Mouse (Mus musculus) small intestine, adult 2 months (tissue): Measurements from ENCODE around the gene Csmd2. TPM values are rescaled to one million over a fixed set of nuclear protein-coding genes. Genes with fewer than 3 reads are reported as not detected.

Experiments used
- H3K27ac ChIP-seq: fragments of 200-500 bp; 2 replicates; pipeline ENCODE4 v1.5.1; 2012; ENCODE audit warnings: low read depth, low read length, control low read depth, inconsistent platforms; ENCODE audit not compliant: insufficient read depth
- H3K27me3 ChIP-seq: fragments of 200-500 bp; 2 replicates; pipeline ENCODE4 v1.6.1; 2012; ENCODE audit warnings: mild to moderate bottlenecking, moderate library complexity, low read length, inconsistent platforms; ENCODE audit not compliant: control insufficient read depth, insufficient read depth
- H3K36me3 ChIP-seq: fragments of 200-500 bp; 2 replicates; pipeline ENCODE4 v1.6.1; 2012; ENCODE audit warnings: mild to moderate bottlenecking, low read length, control low read depth, inconsistent platforms; ENCODE audit not compliant: control insufficient read depth, insufficient read depth
- H3K4me1 ChIP-seq: fragments of 200-500 bp; 2 replicates; pipeline ENCODE4 v1.6.1; 2012; ENCODE audit warnings: low read length, inconsistent platforms, mixed read lengths; ENCODE audit not compliant: control insufficient read depth, insufficient read depth, insufficient read length
- H3K4me3 ChIP-seq: fragments of 200-500 bp; 2 replicates; pipeline ENCODE4 v1.5.1; 2012; ENCODE audit warnings: low read depth, mild to moderate bottlenecking, control low read depth, inconsistent platforms, low read length, moderate library complexity
- CTCF ChIP-seq: fragments of 200-500 bp; IDR thresholded peaks from 2 replicates; pipeline ENCODE4 v1.5.1; 2012; ENCODE audit warnings: low read depth, mild to moderate bottlenecking, control low read depth, inconsistent platforms, low read length, moderate library complexity, mixed read lengths; ENCODE audit not compliant: insufficient replicate concordance, insufficient read length; ENCODE audit errors: extremely low read depth
- POLR2A ChIP-seq: fragments of 200-500 bp; IDR thresholded peaks from 2 replicates; pipeline ENCODE4 v1.6.1; 2012; ENCODE audit warnings: low read depth, mild to moderate bottlenecking, control low read depth, inconsistent platforms, low read length, moderate library complexity
- WGBS: fragments of 180-500 bp; shearing (Covaris S2); methylation state at CpG from one replicate; pipeline ENCODE4 v1.1.7; 2018; 5-methylcytosine and 5-hydroxymethylcytosine counted together
- polyA plus RNA-seq: library from polyadenylated mRNA; depleted of rRNA; stranded (reverse); fragments of >200 nt; gene quantifications from 2 replicates; pipeline ENCODE4 v1.2.3, GENCODE M21; 2012

The Csmd2 gene
- polyA plus RNA-seq, 1 experiment = 0.01 TPM

- no peaks in the 10 kb centered on the region for H3K36me3 ChIP-seq
- H3K27ac ChIP-seq = no peak overlapping the region
- H3K4me1 ChIP-seq = no peaks in the 10 kb centered on the region
- WGBS = 88% methylated on average over 5 of the region's 5 CpGs
- H3K27me3 ChIP-seq = no peaks in the 10 kb centered on the region
- no peak overlapping the region for H3K4me3 ChIP-seq
- TF ChIP-seq POLR2A = no peak
- no peak for TF ChIP-seq CTCF
Observed at GRCm38 (mm10) chr4:128396616-128397015, 409.0 kb downstream of the Csmd2 start.

- no peaks in the 10 kb centered on the region for H3K36me3 ChIP-seq
- no peaks in the 10 kb centered on the region for H3K4me1 ChIP-seq
- no peak for TF ChIP-seq POLR2A
- H3K27ac ChIP-seq = no peak overlapping the region
- no peaks in the 10 kb centered on the region for H3K27me3 ChIP-seq
- H3K4me3 ChIP-seq = no peak overlapping the region
- 66% methylated on average over 7 of the region's 7 CpGs for WGBS
Observed at GRCm38 (mm10) chr4:128397804-128398203, 410.1 kb downstream of the Csmd2 start.

- Histone ChIP-seq H3K36me3 (no peaks in the 10 kb centered on the region), H3K4me3 (no peak overlapping the region), H3K27ac (no peak overlapping the region), H3K27me3 (no peaks in the 10 kb centered on the region), H3K4me1 (no peaks in the 10 kb centered on the region)
- 41% methylated on average over 7 of the region's 7 CpGs for WGBS
- no peak for TF ChIP-seq CTCF
- no peak for TF ChIP-seq POLR2A
Observed at GRCm38 (mm10) chr4:128398948-128399347, 411.3 kb downstream of the Csmd2 start.

GRCm38 (mm10) chr4:128400016-128400415 is 412.4 kb downstream of the Csmd2 start:
- Histone ChIP-seq H3K4me1 (no peaks in the 10 kb centered on the region), H3K36me3 (no peaks in the 10 kb centered on the region), H3K4me3 (no peak overlapping the region), H3K27me3 (no peaks in the 10 kb centered on the region), H3K27ac (no peak overlapping the region)
- TF ChIP-seq POLR2A = no peak
- no peak for TF ChIP-seq CTCF
- WGBS = 77% methylated on average over 6 of the region's 6 CpGs

GRCm38 (mm10) chr4:128401591-128401990 is 413.9 kb downstream of the Csmd2 start:
- H3K27ac ChIP-seq = no peak overlapping the region
- no peaks in the 10 kb centered on the region for H3K27me3 ChIP-seq
- H3K4me1 ChIP-seq = no peaks in the 10 kb centered on the region
- no peaks in the 10 kb centered on the region for H3K36me3 ChIP-seq
- TF ChIP-seq POLR2A (no peak), CTCF (no peak)
- 62% methylated on average over 3 of the region's 3 CpGs for WGBS
- H3K4me3 ChIP-seq = no peak overlapping the region

- WGBS = 52% methylated on average over 1 of the region's 1 CpGs
- no peaks in the 10 kb centered on the region for H3K27me3 ChIP-seq
- TF ChIP-seq CTCF (no peak), POLR2A (no peak)
Observed at GRCm38 (mm10) chr4:128402706-128403105, 415.0 kb downstream of the Csmd2 start.

GRCm38 (mm10) chr4:128405576-128405975 is 417.9 kb downstream of the Csmd2 start:
- TF ChIP-seq CTCF = no peak
- TF ChIP-seq POLR2A = no peak
- Histone ChIP-seq H3K4me1 (no peaks in the 10 kb centered on the region), H3K27ac (no peak overlapping the region), H3K4me3 (no peak overlapping the region), H3K36me3 (no peaks in the 10 kb centered on the region), H3K27me3 (no peaks in the 10 kb centered on the region)
- WGBS = 91% methylated on average over 3 of the region's 3 CpGs

More at GRCm38 (mm10) chr4:128402706-128403105, 415.0 kb downstream of the Csmd2 start:
- no peaks in the 10 kb centered on the region for H3K4me1 ChIP-seq
- H3K27ac ChIP-seq = no peak overlapping the region
- H3K4me3 ChIP-seq = no peak overlapping the region
- H3K36me3 ChIP-seq = no peaks in the 10 kb centered on the region
